Mouse (Mus musculus) liver (tissue): ENCODE data around the gene Gabarap.
A peak's percentile ranks its signal among the peaks of the same experiment; 100 is the strongest.
"Not testable (repeated sequence)": the region's sequence is repeated elsewhere in the genome, so short reads cannot be mapped to it uniquely, and the experiment has no call there.

Experiments used
- DNase-seq: peaks from one replicate; pipeline ENCODE4 v3.0.0-alpha.2; 2020; ENCODE audit warnings: mixed read lengths

Gene Gabarap

DNA sequence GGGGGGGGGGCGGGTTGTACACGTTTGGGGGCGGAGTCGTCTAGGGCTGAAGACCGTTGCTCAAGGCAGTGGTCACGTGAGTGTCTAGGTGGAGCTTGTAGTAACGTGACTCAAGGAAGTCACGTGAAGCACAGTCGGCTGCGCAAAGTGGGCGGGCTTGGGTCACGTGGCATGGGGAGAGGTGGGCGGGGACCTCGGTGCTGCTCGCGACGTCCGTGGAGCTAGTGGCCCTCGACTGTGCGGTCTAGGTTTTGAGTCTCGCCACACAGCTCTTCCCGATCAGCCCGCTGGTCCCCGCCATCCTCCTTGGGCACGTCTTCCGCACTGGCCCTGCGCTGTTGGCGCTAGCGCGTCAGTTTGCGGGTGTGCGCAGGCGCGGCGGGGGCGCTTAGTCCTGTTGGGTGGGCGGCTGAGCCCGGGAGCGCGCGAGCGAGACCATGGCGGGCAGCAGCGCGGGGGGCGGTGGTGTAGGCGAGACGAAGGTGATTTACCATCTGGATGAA lies 9.5 kb downstream of the Gabarap start, which contains the start of gene Dvl2:
TSS of gene Dvl2 (plus strand) at position 200 of the 503 bp plus-strand sequence.
- DNase-seq: peak; percentile 95

DNA sequence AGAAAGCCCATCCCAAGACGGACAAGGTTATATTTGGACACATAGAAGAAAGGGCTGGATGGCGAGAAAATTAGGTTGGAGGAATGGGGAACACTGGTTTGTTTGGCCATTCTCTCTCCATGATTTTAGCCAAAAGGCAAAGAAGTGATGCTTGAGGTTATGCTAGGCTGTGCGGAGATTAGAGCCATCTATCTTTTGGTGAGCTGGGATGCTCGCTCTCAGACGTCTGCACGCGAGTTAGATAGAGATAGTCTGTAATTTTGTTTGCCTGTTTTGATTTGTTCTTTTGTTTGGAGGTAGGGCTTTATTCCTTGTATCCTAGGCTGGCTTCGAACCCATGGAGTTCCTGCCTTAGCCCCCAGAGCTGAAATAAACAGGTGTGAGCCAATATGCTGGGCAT lies 10.2 kb downstream of the Gabarap start:
- DNase-seq: no peak

DNA sequence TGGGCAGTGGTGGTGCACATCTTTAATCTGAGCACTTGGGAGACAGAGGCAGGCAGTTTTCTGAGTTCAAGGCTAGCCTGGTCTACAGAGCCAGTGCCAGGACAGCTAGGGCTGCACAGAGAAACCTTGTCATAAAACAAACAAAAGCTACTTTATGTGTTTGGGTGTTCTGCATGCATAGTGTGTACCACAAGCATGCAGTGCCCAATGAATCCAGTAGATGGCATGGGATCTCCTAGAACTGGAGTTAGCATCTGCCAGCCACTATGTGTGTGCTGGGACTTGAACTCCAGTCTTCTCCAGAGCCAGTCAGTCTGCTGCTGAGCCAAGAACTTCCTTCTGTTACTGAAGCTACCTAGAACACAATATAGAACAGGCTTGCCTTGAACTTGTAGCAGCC lies 10.9 kb downstream of the Gabarap start:
- peak; percentile 46 for DNase-seq

DNA sequence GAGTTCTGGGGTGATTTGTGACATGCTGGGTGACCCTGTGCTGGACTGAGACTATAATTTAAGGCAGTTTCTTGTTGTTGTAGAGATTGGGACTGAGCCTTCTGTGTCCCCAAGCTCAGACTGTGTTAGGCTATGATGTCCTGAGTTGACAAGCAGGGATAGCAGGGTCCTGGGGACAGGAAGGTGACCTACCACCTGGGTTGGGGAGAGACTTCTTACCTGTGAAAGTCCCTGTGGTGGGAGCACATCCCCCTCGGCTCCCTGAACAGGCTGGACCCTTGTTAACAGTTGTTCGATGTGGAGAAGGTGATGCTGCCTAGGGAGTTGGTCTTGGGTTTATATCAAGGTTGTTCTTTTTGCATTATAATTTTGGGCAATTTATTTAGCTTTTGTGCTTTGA lies 11.5 kb downstream of the Gabarap start:
- DNase-seq: no peak

DNA sequence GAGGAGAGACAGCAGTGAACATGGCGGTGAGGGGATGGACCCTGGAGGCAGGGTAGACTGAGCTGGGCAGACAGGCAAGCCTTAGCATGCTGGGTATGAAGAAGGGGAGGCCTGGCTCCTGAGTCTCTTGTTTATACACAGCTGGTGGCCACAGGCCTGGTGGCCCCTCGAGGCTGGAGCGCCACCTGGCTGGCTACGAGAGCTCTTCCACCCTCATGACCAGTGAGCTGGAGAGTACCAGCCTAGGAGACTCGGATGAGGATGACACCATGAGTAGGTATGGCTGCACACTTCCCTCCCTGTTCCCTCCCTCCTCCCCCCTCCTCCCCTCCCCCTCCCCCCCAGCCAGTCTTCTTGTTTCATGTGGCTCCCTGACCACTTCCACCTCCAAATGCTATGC lies 14.6 kb downstream of the Gabarap start:
- peak; percentile 29 for DNase-seq

DNA sequence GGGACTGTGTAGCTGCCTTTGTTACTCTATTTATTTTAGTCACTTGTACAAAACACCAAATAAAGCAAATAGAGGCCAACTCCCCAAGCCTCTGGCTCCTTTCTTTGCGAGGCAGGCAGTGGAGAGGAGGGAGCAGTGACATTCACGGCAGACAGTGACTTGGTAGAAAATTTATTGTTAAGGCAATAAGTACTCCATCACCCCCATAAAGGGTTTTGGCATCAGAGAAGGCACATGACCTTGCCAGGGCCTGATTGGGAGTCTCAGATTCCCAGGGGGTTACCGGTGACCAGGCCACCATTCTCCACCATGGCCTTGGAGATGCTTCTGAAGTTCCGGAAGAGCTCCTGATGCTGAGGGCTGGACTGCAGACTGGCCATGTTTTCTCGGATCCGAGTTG lies 19.1 kb downstream of the Gabarap start:
- DNase-seq: no peak

DNA sequence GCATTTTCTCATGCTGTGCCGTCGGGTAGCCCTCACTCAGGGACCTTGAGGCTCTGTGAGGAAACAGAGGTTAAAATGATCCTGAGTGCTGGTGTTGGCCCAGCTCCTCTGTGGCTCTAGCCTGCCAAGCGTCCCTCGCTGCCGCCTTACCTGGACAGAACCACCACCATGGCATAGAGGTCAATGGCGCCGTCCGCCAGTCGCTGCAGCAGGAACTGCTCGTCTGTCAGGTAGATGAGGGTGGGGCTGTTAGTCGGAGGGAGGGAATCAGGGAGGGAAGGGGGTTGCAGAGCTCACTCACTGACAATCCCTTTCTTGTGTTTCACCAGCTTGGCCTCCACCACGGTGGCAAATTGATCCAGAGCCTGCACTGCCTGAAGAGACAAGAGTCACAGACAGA lies 19.6 kb downstream of the Gabarap start:
- no peak for DNase-seq

DNA sequence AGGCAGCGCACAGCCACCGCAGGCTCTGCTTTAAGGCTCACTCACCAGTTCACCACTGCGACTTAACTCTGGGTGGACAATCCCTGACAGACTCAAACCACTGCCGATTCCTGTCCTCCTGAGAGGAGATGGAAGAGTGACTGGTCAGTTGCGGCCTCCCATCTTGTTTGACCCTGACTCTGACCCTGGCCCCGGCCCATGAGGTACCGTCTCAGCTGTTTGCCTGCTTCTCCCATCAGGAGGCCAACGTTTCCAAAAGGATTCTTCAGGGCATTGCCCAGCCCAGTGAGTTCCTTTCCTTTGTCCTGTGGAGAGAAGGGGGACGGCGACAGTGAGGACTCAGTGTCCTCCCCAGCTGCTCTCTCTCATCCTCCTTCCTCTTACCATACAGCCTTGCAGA lies 20.0 kb downstream of the Gabarap start:
- no peak for DNase-seq

DNA sequence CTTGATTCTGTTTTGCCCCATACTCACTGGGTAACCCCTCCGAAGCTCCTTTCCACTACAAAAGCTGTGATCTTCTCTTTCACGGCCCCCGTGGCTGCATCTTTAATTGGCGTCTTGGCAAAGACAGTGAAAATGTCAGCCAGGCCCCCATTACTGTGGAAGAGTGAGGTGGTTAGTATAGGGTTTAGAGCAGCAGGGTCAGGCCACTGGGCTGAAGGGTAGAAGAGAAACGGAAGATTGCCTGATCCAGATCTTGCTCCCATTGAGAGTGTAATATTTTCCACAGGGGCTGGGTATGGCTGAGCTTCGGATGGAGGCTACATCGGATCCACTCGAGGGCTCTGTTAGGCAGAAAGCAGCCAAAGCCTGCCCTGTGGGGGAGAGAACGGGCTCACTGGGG lies 22.0 kb downstream of the Gabarap start:
- DNase-seq: no peak

DNA sequence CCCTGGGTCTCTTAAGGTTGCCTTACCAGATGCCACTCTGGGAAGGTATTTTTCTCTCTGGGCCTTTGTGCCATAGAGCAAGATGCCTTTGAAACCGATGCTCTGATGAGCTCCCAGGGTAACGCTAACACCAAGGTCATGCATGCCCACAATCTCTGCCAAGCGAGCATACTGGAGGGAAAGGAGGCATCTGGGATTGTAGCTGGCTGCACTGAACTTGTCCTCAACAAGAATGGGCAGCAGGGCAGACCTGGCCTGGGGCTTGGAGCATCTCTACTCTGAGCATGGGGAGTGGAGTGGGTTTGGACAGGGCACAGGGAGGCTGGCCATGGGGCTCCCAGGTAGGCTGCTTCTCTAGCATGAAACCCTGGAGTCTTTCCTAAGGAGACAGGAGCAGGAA lies 22.5 kb downstream of the Gabarap start:
- DNase-seq: no peak

DNA sequence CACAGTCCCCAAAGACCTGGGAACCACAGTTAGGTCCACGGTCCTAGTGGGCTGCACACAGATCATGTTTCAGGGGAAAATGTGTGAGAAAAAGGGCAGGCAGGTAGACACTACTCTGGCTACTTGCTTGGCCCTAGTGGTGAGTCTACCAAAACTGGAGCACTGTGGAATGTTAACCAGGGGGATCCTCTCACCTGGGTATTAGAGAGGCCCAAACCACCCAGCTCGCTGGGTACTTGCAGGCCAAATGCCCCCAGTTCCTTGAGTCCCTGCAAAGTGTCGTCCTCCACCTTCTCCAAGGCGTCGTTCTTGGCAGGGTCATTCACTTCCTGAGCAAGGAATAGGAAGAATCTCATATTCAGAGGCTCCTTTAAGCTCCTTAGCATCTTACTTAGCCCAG lies 23.1 kb downstream of the Gabarap start:
- no peak for DNase-seq

DNA sequence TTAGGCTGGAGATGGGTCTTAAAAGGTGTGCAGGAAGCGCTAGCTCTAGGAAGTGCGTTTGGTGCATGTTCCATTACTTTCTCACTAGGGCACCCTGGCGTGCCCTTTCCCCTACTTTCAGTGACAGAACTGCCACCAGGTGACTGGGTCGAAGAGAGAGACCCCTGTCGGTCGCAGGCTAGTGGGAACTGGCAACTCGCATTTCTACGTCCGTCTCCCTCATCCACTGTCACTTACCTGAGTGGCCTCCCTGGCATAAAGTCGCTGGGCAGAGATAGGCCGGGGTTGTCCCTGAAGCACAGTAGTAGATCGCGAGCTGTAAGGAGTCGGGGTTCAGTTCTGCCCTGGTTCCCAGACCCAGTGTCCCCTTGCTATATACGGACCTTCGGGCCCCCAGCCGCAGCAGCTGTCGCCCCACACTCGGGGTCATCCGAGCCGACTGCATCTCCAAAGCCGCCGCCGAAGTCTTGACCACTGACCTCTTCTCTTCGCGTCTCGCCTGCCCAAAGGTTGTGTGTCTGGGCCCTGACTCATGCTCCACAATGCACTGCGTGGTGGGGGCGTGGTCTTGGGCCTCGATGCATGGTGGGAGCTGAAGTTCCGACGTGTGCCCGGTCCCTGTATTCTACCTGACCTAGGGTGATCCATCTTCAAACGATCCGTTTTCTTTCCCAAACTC lies 24.1 kb downstream of the Gabarap start, which contains the start of gene Acadvl:
TSS of gene Acadvl (minus strand) at position 532 of the 679 bp plus-strand sequence.
- peak; percentile 93 for DNase-seq

DNA sequence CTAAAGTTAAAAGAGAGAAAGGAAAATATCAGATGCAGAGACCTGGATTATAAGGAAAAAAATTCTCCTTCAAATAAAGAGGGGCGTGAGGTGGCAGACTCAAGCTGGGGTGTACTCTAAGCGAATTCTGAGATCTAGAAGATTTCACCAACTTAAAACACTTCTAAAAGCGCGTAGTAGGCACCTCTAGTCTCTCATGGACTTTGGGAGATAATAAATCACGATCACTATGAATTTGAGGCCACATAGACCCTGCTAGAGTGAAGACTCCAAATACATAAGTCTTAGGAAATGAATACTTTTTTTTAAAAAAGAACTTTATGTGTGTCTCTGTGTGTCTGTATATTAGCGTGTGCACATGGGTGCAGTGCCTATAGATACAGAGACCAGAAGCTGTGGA lies 24.7 kb downstream of the Gabarap start:
- DNase-seq: no peak

DNA sequence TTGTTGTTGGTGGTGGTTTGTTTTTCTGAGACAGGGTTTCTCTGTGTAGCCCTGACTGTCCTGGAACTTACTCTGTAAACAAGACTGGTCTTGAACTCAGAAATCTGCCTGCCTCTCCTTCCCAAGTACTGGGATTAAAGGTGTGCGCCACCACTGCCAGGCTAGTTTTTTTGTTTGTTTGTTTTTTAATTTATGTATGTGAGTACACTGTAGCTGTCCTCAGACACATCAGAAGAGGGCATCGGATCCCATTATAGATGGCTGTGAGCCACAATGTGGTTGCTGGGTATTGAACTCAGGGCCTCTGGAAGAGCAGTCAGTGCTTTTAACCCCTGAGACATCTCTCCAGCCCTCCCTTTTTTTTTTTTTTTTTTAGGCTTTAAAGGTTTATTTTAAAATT lies 25.2 kb downstream of the Gabarap start:
- not testable (repeated sequence) for DNase-seq

DNA sequence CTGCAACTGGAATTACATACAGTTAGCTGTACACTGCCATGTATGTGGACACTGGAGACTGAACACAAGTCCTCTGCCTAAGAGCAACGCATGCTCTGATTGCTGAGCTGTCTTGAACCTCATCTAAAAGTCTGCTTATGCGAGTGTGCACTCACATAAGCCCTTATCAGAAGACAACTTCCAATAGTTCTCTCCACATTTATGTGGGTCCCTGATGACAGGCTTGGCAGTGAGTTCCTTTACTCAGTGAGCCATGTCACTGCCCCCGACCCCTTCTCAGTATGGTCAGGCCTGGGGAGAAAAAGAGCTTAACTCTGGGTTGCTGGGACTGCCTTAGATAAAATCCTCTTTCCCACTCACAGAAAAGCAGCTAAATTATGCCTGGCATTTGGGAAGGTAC lies 25.7 kb downstream of the Gabarap start, which contains the start of gene Dlg4:
TSS of gene Dlg4 (plus strand) at position 274 of the 400 bp plus-strand sequence.
- no peak for DNase-seq

DNA sequence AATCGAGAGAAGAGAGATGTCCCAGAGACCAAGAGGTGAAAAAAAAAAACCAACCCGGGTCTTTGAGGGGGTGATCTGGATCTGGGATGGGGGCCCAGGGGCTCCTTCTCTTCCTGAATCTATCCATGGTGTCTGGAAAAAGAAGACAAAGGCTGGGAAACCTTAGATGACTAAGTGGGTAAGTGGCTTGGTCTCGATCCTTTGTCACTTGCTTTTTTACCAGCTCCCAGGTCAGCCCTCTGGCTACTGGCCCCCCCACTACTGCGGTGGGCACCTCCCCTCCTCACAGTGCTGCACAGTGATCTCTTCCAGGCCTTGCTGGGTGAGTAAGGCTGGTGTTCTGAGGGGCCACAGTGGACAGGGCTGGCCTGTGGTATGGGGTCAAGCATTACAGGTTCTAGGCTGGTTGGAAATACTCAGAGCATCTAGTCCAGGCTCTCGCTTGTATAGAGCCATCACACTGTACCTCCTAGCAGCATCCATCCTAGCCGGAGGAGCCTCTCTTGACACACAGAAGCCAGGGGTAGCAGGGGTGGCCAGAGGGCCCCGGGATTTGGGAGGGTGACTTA lies 26.3 kb downstream of the Gabarap start:
- DNase-seq: no peak

DNA sequence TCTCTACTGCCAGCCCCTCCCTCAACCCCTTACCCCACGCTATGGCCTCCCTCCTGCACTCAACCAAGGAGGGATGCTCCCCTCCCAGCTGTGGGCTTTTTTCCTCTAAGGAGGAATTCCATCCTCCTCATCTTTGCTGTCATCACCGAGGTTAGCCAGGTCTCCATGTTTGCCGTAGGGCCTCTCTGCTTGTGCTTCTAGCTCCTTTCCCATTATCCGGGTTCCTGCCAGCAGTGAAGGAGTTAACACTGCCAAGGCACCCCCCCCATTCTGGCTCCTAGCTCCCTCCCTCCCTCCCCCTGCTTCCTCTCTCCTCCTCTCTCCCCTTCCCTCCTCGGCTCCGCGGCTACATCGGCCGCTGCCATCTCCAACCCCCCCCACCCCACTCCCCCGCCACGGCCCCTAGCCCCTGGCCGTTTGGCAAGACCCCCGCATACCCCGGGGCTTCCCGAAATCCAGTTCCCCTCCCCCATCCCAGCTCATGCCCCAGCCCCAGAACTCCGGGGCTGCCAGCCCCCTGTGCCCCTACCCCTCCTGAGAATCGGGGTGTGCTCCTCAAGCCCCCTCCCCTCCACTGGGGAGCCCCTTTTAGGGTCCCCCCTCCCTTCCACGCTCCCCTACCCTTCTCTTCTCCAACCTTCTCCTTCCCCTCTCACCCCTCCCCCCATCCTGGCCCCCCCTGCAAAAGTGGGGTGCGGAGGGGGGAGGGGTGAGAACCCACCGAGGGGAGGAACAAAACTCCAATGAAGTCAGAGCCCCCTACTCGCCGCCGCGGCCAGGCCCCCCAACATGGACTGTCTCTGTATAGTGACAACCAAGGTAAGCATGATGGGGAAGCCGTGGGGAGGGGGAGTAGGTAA lies 27.4 kb downstream of the Gabarap start:
- DNase-seq: peak; percentile 58

DNA sequence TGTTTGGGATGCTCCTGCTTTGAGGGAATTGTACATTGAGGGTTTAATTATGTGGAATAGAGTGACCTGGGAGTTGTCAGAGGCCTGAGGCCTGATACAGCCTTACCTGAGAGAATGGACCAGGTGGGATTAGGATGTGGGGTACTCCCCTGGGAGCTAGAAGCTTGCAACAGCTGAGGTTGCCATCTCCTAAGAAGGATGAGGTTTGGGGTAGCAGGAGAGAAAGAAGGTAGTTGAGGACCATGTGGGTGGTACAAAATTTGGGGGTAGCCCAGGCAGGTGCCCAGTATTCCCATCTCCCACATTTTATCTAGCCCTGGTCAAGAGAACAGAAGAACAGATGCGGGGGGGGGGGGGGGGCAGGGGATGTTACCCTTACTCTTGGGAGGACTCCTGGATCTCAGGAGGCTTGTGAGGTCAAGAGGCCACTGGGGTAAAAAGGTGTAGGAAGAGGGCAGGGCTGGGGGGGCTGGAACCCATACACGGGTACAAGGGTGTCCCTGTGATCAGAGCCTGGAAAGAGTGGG lies 28.6 kb downstream of the Gabarap start:
- DNase-seq: no peak

DNA sequence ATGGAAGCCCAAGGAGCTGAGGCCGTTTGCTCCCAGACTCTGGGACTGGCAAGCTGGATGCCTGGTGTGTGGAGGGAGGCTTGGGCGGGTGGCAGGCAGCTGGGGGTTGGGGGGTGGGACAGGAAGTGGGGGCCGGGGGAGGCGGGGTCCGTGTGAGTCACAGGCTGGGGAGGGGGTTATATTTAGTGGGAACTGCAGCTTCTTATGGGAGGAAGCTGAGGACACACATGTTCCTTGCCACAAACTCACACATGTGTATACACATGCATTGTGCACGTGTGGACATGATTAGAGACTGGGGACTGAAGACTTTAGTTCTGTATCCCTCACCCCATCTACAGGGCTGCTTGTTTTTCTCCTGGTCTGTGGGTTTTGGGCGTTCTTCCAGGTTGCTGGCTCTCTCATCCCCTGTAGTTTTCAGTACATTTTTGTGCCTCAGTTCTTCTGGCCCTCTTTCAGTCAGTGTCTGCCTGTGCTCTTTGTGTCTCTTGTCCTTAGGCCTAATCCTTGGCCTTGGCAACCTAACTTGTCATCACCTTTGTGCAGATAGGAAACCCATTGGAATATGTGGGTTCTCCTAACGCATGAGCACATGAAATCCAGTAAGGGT lies 29.2 kb downstream of the Gabarap start:
- peak; percentile 26 for DNase-seq

DNA sequence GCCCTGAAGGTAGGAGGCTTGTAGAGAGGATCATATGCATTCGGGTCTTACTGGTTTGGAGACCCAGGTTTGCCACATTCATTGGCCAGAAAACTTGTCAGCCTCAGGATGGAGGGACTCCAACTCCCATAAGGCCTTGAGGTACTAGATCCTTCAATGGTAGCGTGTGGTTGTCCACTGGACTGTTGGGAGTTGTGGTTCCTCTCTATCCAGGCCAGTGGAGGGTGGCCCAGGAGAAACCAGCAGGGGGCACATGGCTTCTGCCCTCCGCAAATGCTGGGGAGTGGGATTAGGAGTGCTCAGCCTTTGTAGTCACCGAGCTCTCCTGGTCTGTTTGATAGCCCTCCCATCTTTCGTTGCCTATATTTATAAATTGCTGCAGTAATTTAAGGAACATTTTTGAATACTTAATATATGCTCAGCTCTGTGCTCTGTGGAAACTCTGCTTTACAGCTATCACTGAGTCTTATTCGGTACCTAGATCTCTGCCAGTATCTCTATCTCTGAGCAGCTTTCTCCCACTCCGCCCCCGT lies 29.9 kb downstream of the Gabarap start:
- DNase-seq: peak; percentile 76

DNA sequence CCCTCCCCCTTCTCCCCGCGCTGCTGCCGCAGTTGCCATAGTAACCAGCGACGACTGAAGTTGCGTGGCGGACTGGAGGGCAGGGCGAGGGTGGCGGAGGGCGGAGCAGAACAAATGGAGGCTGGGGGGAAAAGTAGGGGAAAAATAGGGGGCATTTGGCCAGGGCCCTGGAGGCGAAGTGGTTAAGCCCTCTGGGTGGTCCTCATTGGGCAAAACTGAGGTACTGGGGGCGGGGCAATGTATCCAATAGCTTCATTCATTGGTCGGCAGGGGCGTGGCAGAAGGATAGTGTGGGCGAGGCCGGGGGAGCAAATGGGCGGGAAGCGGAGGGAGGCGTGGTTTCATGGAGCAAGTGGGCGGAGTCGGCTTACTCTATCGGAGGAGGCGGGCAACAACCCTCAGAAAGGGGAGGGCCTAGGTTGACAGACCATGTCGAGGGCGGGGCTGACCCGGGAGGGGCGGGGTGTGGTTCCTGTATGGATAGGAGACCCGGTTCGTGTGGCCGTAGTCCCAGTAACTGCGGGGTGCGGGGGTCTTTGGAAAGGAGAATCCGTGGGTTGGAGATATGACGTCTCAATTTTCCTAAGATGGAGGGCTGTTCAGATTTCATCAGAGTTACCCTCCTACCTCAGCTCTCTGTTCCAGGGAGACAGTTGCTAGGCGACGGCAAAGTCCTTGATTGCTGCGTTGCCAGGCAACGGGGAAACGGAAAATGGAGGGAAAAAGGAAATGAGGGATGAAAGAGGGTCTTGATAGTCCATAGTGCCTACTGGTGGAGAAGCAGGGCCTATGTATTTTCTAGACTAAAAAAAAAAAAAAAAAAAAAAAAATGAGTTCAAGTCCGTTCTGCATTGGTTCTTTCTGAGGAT lies 30.6 kb downstream of the Gabarap start:
- peak; percentile 98 for DNase-seq
